Mouse (Mus musculus) heart, adult 2 months (tissue): ENCODE data around the gene Kcnd2. TPM values are rescaled to one million over a fixed set of nuclear protein-coding genes. Genes with fewer than 3 reads are reported as not detected.

Source experiments
- DNase-seq, 2 experiments: peaks; one replicate each; pipeline ENCODE4 v3.0.0; 2021
- H3K27ac ChIP-seq: fragments of 200-600 bp; 2 replicates; pipeline ENCODE4 v1.8.1; 2022
- H3K27me3 ChIP-seq: fragments of 200-500 bp; 2 replicates; pipeline ENCODE4 v1.6.1; 2012; ENCODE audit warnings: mild to moderate bottlenecking, low read length, inconsistent platforms, mixed read lengths; ENCODE audit not compliant: control insufficient read depth, insufficient read depth
- H3K36me3 ChIP-seq: fragments of 200-500 bp; 2 replicates; pipeline ENCODE4 v1.6.1; 2012; ENCODE audit warnings: low read length, inconsistent platforms; ENCODE audit not compliant: control insufficient read depth, insufficient read depth
- H3K4me1 ChIP-seq: fragments of 200-500 bp; 2 replicates; pipeline ENCODE4 v1.6.1; 2011; ENCODE audit warnings: low read length; ENCODE audit not compliant: control insufficient read depth, insufficient read depth
- H3K4me3 ChIP-seq: fragments of 200-600 bp; 2 replicates; pipeline ENCODE4 v1.8.1; 2022
- H3K79me2 ChIP-seq: fragments of 200-500 bp; replicated peaks from 2 replicates; pipeline ENCODE4 v1.6.1; 2012; ENCODE audit warnings: mild to moderate bottlenecking, inconsistent platforms, low read length, moderate library complexity, mixed read lengths; ENCODE audit not compliant: control insufficient read depth, insufficient read depth
- H3K9ac ChIP-seq: fragments of 200-500 bp; 2 replicates; pipeline ENCODE4 v1.6.1; 2012; ENCODE audit warnings: low read depth, mild to moderate bottlenecking, control low read depth, inconsistent platforms, low read length, mixed read lengths
- CTCF ChIP-seq: fragments of 200-600 bp; IDR thresholded peaks from 2 replicates; pipeline ENCODE4 v1.8.1; 2022; ENCODE audit warnings: antibody characterized with exemption, mild to moderate bottlenecking, moderate library complexity
- EP300 ChIP-seq: fragments of 200-500 bp; IDR thresholded peaks from 2 replicates; pipeline ENCODE4 v1.6.1; 2011; ENCODE audit warnings: low read depth, low read length, control low read depth; ENCODE audit not compliant: insufficient read depth
- POLR2A ChIP-seq: fragments of 200-500 bp; IDR thresholded peaks from 2 replicates; pipeline ENCODE4 v1.6.1; 2011; ENCODE audit warnings: mild to moderate bottlenecking, low read depth, low read length, control low read depth; ENCODE audit not compliant: insufficient read depth
- WGBS: fragments of 180-500 bp; shearing (Covaris S2); methylation state at CpG from one replicate; pipeline ENCODE4 v1.1.7; 2018; 5-methylcytosine and 5-hydroxymethylcytosine counted together
- intact Hi-C: fragments of 180-260 bp; cut with DNase I; formaldehyde crosslinking; loops from one replicate; pipeline ENCODE4 v1.15.1; 2025
- polyA plus RNA-seq: library from polyadenylated mRNA; depleted of rRNA; stranded (reverse); fragments of >200 nt; gene quantifications from 2 replicates; pipeline ENCODE4 v1.2.3, GENCODE M21; 2012
- total RNA-seq, 2 experiments: library from RNA; stranded (reverse); gene quantifications; 2 replicates each; pipeline ENCODE4 v1.2.3; 2021

Kcnd2 gene
- total and polyA plus RNA-seq, 3 experiments: 8.1 to 14.1 (median 12.8) TPM

- no peaks in the 10 kb centered on the region for H3K27me3 ChIP-seq
- no peaks in the 10 kb centered on the region for H3K79me2 ChIP-seq
- H3K4me3 ChIP-seq: no peak overlapping the region
- H3K27ac ChIP-seq: no peak overlapping the region
- intact Hi-C loops: no loop called here
- H3K4me1 ChIP-seq: no peaks in the 10 kb centered on the region
- WGBS: 95% methylated on average over 4 of the region's 4 CpGs
- no peak overlapping the region for H3K9ac ChIP-seq
- no peak for TF ChIP-seq EP300
- TF ChIP-seq POLR2A: no peak
- TF ChIP-seq CTCF: no peak
- no peak for DNase-seq
- no peaks in the 10 kb centered on the region for H3K36me3 ChIP-seq
Observed at GRCm38 (mm10) chr6:21391776-21392175, 176.5 kb downstream of the Kcnd2 start.

GRCm38 (mm10) chr6:21413656-21414055, 198.4 kb downstream of the Kcnd2 start:
- Histone ChIP-seq H3K9ac (no peak overlapping the region), H3K27me3 (no peaks in the 10 kb centered on the region), H3K4me1 (no peaks in the 10 kb centered on the region), H3K4me3 (no peak overlapping the region), H3K79me2 (no peaks in the 10 kb centered on the region), H3K27ac (no peak overlapping the region), H3K36me3 (no peaks in the 10 kb centered on the region)
- 79% methylated on average over 3 of the region's 3 CpGs for WGBS
- DNase-seq: no peak
- no peak for TF ChIP-seq POLR2A
- no peak for TF ChIP-seq EP300
- no peak for TF ChIP-seq CTCF
- intact Hi-C loops: no loop called here

GRCm38 (mm10) chr6:21418246-21418645, 202.9 kb downstream of the Kcnd2 start:
- Histone ChIP-seq H3K79me2 (no peaks in the 10 kb centered on the region), H3K9ac (no peak overlapping the region), H3K4me3 (no peak overlapping the region), H3K4me1 (no peaks in the 10 kb centered on the region), H3K36me3 (no peaks in the 10 kb centered on the region), H3K27me3 (no peaks in the 10 kb centered on the region), H3K27ac (no peak overlapping the region)
- DNase-seq: no peak
- TF ChIP-seq CTCF (no peak), POLR2A (no peak), EP300 (no peak)
- 69% methylated on average over 6 of the region's 6 CpGs for WGBS
- intact Hi-C loops: no loop called here

GRCm38 (mm10) chr6:21424202-21424785, 209.0 kb downstream of the Kcnd2 start:
- Histone ChIP-seq H3K4me3 (no peak overlapping the region), H3K27ac (no peak overlapping the region), H3K4me1 (no peaks in the 10 kb centered on the region), H3K27me3 (no peaks in the 10 kb centered on the region), H3K9ac (no peak overlapping the region), H3K79me2 (no peaks in the 10 kb centered on the region), H3K36me3 (no peaks in the 10 kb centered on the region)
- WGBS: 74% methylated on average over 4 of the region's 4 CpGs
- intact Hi-C loops: no loop called here
- no peak for DNase-seq
- no peak for TF ChIP-seq CTCF
- no peak for TF ChIP-seq EP300
- TF ChIP-seq POLR2A: no peak

- intact Hi-C loops: no loop called here
Observed at GRCm38 (mm10) chr6:21431120-21431519, 215.8 kb downstream of the Kcnd2 start.

GRCm38 (mm10) chr6:21464719-21465118, 249.4 kb downstream of the Kcnd2 start:
- H3K27ac ChIP-seq: no peak overlapping the region
- no peak for TF ChIP-seq POLR2A
- TF ChIP-seq CTCF: no peak
- TF ChIP-seq EP300: no peak
- H3K9ac ChIP-seq: no peak overlapping the region
- no peaks in the 10 kb centered on the region for H3K36me3 ChIP-seq
- no peaks in the 10 kb centered on the region for H3K79me2 ChIP-seq
- no peak overlapping the region for H3K4me3 ChIP-seq
- H3K4me1 ChIP-seq: no peaks in the 10 kb centered on the region
- intact Hi-C loops: no loop called here
- no peaks in the 10 kb centered on the region for H3K27me3 ChIP-seq
- DNase-seq: no peak

More at GRCm38 (mm10) chr6:21431120-21431519, 215.8 kb downstream of the Kcnd2 start:
- Histone ChIP-seq H3K36me3 (no peaks in the 10 kb centered on the region), H3K79me2 (no peaks in the 10 kb centered on the region), H3K9ac (no peak overlapping the region), H3K4me3 (no peak overlapping the region), H3K4me1 (no peaks in the 10 kb centered on the region), H3K27me3 (no peaks in the 10 kb centered on the region), H3K27ac (no peak overlapping the region)
- no peak for DNase-seq
- 88% methylated on average over 1 of the region's 1 CpGs for WGBS
- TF ChIP-seq EP300: no peak
- no peak for TF ChIP-seq POLR2A
- TF ChIP-seq CTCF: no peak
